Mouse (Mus musculus) effector memory CD4-positive, alpha-beta T cell, adult 7 months (primary cell): ENCODE measurements around the gene Sema4g. TPM values are rescaled to one million over a fixed set of nuclear protein-coding genes. Genes with fewer than 3 reads are reported as not detected.

Experiments used
- polyA plus RNA-seq: library from polyadenylated mRNA; unstranded; fragments of 100-300 nt; shearing (Covaris generic); gene quantifications from one replicate; pipeline ENCODE4 v1.2.1, GENCODE M21; 2017

Sema4g gene
- 0.37 TPM for polyA plus RNA-seq

DNA sequence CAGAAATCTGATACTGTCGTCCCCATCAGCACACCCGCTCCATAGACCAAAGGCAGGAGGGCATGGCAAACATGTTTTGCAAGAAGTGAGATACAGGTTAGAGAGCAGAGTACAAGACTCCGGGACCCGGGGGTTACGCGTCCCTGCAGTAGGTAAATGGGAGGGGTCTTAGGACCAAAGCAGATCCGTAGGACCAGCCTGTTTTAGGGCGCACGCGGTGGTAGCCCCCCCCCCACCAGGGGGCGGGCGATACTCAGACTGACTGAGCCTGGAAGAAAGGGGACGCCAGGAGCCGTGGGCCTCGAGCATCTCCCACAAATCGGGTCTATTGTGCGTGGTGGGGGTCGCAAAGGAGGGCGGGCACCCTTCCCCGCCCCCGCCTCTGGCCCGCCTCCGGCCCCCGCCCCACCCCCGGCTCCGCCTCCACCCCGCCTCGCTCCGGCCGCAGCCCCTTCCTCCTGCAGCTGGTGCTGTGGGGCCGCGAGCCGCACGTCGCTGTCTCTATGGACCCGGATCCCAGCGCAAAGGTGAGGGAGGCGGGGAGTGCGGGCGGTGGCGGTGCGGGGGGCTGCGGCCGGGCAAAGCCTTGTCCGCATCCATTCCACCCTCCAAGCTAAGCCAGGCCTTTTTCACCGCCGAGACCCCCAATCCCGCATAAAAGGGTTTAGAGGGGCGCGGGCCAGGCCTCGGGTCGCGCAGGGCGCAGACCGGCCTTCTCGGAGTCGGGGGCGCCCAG, at the start of gene Sema4g:
TSS of gene Sema4g (plus strand) at position 271 of the 736 bp plus-strand sequence.

DNA sequence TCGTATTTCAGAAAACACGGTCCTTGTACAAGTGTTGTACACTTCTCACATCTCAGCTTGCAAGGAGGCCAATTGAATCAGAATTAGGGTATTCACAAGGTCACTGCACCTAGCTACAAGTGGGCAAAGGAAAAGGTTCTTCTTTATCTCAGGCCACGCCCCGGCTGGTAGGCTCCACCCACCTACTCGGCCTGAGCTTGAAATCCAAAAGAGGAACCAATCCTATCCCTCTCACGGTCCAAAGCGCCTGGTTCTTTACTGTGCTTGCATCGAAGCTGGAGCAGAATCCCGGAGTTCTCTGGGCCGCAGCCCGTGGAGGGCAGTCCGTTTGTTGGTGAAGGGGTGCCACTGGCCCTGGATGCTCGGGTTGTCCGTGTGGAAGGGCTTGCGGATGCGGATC, 16.5 kb downstream of the Sema4g start, which contains the start of gene Twnk:
TSS of gene Twnk (plus strand) at position 220 of the 400 bp plus-strand sequence.

DNA sequence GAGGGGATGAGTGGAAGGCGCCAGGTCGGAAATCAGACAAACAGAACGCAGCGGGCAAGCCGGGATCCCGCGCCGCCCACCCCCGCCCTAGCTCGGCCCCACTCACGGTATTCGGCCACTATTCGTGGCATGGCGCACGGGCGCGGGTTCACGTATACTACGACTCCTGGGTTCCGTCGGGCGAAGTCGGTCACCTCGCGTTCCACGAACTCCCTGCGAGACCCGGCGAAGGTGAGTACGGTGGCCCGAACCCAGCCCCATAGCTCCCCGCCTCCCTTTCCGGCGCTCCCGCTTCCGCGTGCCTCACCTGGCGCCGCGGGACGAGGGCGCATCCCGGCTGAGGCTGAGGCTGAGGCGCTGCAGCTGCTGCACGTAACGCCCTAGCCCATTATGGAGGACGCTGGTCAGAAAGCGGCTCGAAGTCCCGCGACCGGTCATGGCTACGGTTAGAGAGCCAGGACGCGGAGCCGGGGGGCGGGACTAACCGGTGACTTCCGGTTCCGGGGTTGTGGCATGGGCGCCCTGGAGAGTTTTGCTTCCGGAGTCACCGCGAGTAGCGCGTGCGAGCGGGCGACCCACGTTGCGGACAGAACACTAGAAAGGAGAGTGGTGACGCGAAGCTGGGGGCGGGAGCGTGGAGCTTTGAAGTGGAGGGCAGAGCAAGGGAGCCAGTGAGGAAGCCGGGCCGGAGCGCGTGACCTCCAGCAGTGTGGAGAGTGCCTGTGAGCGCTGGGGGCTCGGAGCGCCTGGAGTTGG, 17.2 kb downstream of the Sema4g start, which contains the start of gene Mrpl43:
TSS of gene Mrpl43 (minus strand) at position 486 of the 756 bp plus-strand sequence.

DNA sequence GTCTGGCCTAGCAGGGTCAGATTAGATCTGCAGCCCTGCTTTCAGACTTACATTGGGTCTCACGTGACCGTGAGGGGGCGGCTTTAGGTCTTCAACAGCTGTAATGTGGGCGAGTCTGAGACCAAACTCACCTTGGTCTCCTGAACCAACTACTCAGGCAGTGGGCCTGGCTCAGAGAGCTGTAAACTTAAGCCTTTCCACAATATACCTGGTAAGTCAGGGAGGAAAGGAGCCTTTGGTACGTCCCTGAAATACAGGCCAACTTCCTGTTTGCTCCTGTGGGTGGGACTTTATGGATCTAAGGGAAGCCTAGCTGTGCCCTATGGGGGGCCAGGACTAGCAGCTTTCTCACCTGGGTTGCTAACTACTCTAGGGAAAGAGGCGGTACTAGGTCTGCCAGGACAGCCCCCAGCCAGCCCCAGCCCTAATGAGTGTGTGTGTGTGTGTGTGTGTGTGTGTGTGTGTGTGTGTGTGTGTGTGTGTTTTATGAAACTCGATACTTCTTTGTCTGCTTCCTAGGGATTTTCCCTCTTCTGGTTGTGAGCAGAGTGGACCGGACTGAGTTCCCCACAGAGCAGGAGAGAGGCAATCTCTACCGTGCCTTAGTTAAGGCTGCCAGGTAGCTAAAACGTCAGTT, 25.6 kb downstream of the Sema4g start, which contains the start of gene Lzts2:
TSS of gene Lzts2 (plus strand) at position 80 of the 637 bp plus-strand sequence.

DNA sequence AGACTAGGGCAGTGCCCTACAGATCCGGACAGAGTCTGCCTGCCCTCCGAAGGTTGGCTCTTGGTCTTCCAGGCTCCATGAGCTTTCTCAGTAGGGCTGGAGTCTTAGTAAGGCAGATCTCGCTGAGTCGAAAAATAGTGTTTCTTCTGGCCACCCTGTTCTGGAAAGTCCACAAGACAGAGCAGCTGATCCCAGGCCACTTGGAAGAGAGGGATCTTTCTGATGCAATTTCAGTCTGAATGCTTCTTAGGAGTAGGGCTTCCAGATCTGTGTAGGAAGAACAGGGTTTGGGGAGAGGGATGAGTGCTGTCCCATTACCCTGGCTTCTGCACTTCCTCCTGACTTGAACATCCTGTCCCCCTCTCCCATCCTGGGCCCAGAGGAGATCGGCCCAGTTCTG, 56.8 kb downstream of the Sema4g start, which contains the start of gene Pdzd7:
TSS of gene Pdzd7 (minus strand) at position 67 of the 400 bp plus-strand sequence.

DNA sequence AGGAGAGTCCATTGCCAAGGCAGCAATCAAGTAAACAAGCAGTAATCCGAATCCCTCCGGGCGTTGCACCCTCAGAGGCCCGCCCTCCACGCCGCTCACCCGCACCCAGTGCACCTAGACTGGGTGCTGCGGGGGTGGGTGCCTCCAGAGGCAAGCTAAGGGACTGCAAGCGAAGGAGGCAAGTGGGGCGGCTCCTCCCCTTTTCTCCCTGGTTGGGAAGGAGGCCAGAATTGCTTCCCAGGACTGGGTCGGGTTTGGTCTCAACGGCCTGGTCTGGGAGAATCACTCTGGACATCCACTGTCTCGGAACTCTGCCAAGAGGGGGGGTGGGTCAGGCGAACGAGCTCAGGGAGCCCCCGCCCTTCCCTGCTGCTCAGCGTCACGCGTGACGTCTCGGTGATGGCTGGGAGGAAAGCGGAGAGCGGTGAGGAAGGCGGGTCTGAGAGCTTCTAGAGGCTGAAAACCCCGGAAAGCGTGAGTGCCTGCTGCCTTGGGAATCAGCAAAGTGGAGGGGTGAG, 58.6 kb downstream of the Sema4g start, which contains the start of gene Sfxn3:
TSS of gene Sfxn3 (plus strand) at position 87 of the 518 bp plus-strand sequence.

Other genes with a start within 250 kb of the Sema4g start
- gene Pax2, start 233.1 kb upstream of the Sema4g start, polyA plus RNA-seq = 0.34 TPM
- 26.1 TPM for gene Slf2, start 58.0 kb upstream of the Sema4g start, polyA plus RNA-seq
- 4.5 TPM for gene Twnk, start 16.6 kb downstream of the Sema4g start, polyA plus RNA-seq
- 38.0 TPM for gene Mrpl43, start 17.3 kb downstream of the Sema4g start, polyA plus RNA-seq
- 0.74 TPM for gene Lzts2, start 25.3 kb downstream of the Sema4g start, polyA plus RNA-seq
- not detected for gene Pdzd7, start 56.6 kb downstream of the Sema4g start, polyA plus RNA-seq
- 63.8 TPM for gene Sfxn3, start 58.4 kb downstream of the Sema4g start, polyA plus RNA-seq
- 0.46 TPM for gene Kazald1, start 86.1 kb downstream of the Sema4g start, polyA plus RNA-seq
- not detected for gene Tlx1, start 161.6 kb downstream of the Sema4g start, polyA plus RNA-seq
- 0.21 TPM for gene Lbx1, start 246.7 kb downstream of the Sema4g start, polyA plus RNA-seq